Mouse (Mus musculus) thymus, postnatal 10 days (tissue): ENCODE data around the gene Leng1.
A peak's percentile ranks its signal among the peaks of the same experiment; 100 is the strongest.

Experiments used
- DNase-seq, 2 experiments: peaks; one replicate each; pipeline ENCODE4 v3.0.0; 2021; ENCODE audit warnings: low spot score in 2 of 2

Gene Leng1

DNA sequence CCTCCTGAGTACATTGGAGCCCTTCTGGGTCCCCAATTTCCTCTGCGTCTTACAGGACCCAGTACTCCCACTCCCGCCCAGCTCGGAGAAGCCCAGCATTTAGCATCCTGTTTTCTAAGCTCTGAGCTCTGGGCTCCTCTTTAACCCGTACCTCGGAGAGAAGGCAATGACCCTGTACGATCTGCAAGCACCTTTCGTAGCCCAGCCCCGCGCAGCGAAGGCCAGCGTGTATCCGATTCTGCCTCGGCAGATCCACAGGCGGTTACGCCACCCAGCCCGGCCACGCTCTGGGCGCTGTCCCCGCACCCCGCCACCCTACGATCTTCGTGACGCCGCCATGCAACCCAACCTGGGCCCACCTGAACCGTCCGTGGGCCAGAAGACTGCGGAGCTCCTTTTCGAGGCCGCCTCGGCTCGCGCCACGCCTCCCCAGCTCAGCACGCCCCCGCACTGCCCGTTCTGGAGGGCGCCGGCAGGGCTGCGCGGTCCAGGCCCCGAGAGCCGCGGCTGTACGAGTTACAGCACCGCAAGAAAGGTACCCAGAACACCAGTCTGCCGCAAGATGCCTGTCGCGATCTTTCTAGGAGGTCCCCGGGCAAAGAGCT, 26.8 kb upstream of the Leng1 start, which contains the start of gene Tsen34:
Gene Tsen34, plus strand, starts transcription at position 482 of the 605 bp plus-strand sequence.
- DNase-seq: no peak

DNA sequence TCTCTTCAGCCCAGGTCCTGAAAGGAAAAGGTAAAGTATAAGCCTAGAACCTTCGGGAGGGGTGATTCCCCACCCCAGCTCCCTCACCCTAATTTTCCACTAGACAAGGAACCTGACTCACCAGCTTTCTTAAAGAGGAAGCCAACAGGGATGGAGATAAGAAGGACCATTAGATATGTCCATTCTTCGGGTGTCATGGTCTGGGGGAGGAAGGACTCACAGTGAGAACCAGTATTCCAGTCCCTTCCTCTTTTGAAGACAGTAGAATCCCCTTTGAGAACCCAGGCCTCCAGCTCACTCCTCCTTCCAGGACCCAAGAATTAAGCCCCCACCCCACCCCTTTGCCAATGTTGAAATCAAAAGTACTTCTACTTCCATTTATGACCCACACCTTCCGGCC, 26.3 kb upstream of the Leng1 start:
- no peak for DNase-seq

GRCm38 (mm10) chr7:3685400-3686187, 20.0 kb upstream of the Leng1 start:
- no peak for DNase-seq

GRCm38 (mm10) chr7:3684698-3685097, 19.1 kb upstream of the Leng1 start:
- DNase-seq: no peak

GRCm38 (mm10) chr7:3683908-3684550, 18.4 kb upstream of the Leng1 start:
- no peak for DNase-seq

GRCm38 (mm10) chr7:3677342-3677741, 11.7 kb upstream of the Leng1 start, which contains the start of gene Tmc4:
Tmc4 (minus strand) TSS chr7:3677553.
- no peak for DNase-seq

GRCm38 (mm10) chr7:3676371-3676770, 10.7 kb upstream of the Leng1 start:
- DNase-seq: no peak

GRCm38 (mm10) chr7:3675228-3675548, 9.5 kb upstream of the Leng1 start:
- DNase-seq: no peak

DNA sequence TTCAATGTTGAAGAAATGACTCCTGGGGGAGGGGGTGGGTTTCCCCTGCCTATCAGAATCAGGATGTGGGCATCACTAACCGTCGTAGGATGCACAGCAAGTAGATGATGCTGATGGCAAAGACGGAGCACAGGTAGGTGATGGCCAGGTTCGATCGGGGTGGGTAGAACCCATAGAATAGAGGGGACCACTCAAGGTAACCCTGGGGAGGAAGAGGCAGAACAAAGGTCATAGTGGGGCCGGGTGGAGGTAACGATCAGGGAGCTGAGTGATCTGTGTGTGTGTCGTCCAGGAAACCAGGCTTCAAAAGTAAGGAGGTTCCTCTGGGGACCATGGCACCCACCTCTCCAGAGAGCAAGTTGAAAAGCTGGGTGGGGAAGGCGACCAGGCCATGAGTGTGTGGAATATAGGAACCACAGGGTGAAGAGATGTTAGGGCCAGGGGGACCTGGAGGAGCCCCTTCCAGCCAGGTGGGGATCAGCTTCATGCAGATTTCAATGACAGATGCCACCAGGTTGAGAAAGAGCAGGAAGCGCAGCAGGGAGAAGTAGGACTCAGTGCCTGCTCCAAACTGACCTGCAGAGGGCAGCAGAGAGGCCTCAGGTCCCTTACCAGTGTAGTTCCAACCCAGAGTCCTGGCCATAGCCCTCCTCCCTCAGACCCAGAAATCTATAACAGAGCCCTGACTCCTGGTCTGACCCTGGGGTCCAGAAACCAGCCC, 9.0 kb upstream of the Leng1 start:
- DNase-seq: peak; percentile 64 to 89

DNA sequence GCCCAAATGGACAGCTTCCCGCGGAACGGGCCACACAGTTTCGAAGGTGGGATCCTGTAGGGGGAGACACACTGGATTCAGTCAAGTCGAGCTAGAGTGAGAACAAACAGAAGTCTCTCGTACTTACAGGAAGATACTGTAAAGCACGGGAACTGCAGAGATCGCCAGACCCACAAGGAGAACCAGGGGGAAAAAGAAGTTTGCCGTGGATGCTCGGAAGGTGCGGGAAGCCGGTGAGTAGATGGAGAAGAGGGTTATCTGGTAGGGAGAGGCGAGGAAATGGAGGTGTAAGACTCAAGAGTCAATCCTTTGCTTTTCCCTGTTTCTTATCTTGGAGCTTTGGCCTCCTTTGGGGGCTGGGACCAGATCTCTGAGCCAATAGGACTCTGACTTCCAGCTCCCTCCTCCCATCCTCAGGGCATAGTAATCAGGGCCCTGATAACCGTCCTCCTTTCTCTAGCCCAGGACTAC, 1.3 kb upstream of the Leng1 start:
- no peak for DNase-seq

GRCm38 (mm10) chr7:3664524-3665214, 971 bp downstream of the Leng1 start:
- no peak for DNase-seq

- DNase-seq: no peak
These were observed 7.1 kb downstream of the Leng1 start for GRCm38 (mm10) chr7:3658578-3658977.

DNA sequence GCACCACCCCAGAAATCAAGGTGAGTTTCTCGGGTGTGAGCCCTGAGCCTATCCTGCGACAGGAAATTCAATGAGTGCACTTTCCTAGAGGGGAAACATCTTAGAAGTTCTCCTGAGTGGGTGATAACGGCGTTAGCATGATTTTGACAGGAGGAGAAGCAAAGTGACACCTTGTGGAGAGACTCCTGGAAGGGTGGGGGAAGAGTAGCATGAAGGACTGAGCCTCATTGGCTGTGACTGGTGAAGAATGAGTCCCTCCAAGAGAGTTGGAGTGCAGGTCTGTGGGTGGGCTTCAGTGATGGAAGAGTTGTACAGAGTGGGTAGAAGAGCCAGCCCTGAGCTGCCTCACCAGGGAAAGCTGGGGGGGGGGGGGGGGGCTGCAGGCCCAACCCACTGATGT, 8.7 kb downstream of the Leng1 start:
- DNase-seq: no peak

GRCm38 (mm10) chr7:3646641-3647040, 19.0 kb downstream of the Leng1 start:
- no peak for DNase-seq

GRCm38 (mm10) chr7:3646188-3646587, 19.5 kb downstream of the Leng1 start:
- no peak for DNase-seq

GRCm38 (mm10) chr7:3645488-3646025, 20.1 kb downstream of the Leng1 start:
- no peak for DNase-seq

GRCm38 (mm10) chr7:3644672-3645487, 20.8 kb downstream of the Leng1 start, which contains the start of gene Cnot3:
Cnot3 (plus strand) TSS chr7:3645268.
- DNase-seq: peak; percentile 95 to 99

DNA sequence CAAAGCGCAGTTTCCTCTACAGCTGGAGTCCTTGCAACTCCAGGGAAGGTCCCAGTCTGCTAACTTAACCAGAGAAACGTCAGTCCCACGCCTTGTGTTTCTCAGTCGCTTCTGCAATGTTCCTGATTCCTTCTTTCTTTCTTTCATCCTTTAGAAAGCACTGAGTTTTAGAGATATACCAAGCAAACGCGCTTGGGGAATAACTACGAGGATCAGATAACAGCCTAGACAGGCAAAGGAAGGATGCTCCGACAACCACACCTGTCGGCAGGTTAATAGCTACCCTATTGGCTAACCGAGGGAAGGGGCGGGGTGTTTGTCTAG, 21.3 kb downstream of the Leng1 start:
- peak in 1 of 2 experiments; percentile 92 for DNase-seq

GRCm38 (mm10) chr7:3643843-3644242, 21.8 kb downstream of the Leng1 start:
- DNase-seq: no peak

DNA sequence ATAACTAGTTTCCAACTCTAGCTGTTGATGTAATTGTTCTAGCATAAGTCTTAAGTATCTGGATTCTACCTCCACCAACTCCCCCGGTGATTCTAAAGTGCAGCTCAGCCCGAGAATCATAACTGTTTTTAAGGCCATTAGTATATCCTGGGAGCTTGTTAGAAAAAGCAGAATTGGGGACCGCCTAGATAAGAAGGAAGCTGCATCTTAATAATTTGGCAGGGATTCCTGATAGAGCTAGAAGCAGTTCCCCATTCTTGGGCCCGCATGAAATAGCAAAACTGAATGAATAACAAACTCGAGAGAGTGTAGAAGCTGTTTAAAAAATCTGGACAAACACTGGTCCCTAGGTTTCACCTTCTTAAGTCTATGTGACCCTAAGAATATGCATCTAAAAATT, 22.2 kb downstream of the Leng1 start:
- no peak for DNase-seq

GRCm38 (mm10) chr7:3630478-3630815, 35.2 kb downstream of the Leng1 start:
- DNase-seq: no peak
